Mouse (Mus musculus) liver, adult 2 months (tissue): ENCODE measurements around the gene Slc36a3. TPM values are rescaled to one million over a fixed set of nuclear protein-coding genes. Genes with fewer than 3 reads are reported as not detected.

Source experiments
- DNase-seq: peaks from one replicate; pipeline ENCODE4 v3.0.0-alpha.2; 2011; ENCODE audit warnings: low read depth, low spot score; ENCODE audit errors: extremely low read depth
- H3K27ac ChIP-seq: fragments of 200-500 bp; replicated peaks from 2 replicates; pipeline ENCODE4 v1.5.1; 2012; ENCODE audit warnings: low read depth, mild to moderate bottlenecking, control low read depth, inconsistent platforms, low read length; ENCODE audit not compliant: insufficient read depth
- H3K27me3 ChIP-seq: fragments of 200-500 bp; 2 replicates; pipeline ENCODE4 v1.6.1; 2012; ENCODE audit warnings: mild to moderate bottlenecking, moderate library complexity, low read length, inconsistent platforms; ENCODE audit not compliant: control insufficient read depth, insufficient read depth
- H3K36me3 ChIP-seq: fragments of 200-500 bp; 2 replicates; pipeline ENCODE4 v1.6.1; 2012; ENCODE audit warnings: low read length, inconsistent platforms; ENCODE audit not compliant: control insufficient read depth, insufficient read depth
- H3K4me1 ChIP-seq: fragments of 200-500 bp; 2 replicates; pipeline ENCODE4 v1.6.1; 2011; ENCODE audit warnings: low read length; ENCODE audit not compliant: control insufficient read depth, insufficient read depth
- H3K4me3 ChIP-seq: fragments of 200-500 bp; 2 replicates; pipeline ENCODE4 v1.5.1; 2011; ENCODE audit warnings: low read depth, mild to moderate bottlenecking, control low read depth, low read length, moderate library complexity; ENCODE audit not compliant: insufficient read depth
- H3K79me2 ChIP-seq: fragments of 200-500 bp; 2 replicates; pipeline ENCODE4 v1.6.1; 2012; ENCODE audit warnings: inconsistent platforms, mild to moderate bottlenecking, low read length, moderate library complexity; ENCODE audit not compliant: control insufficient read depth, insufficient read depth
- H3K9ac ChIP-seq: fragments of 200-500 bp; 2 replicates; pipeline ENCODE4 v1.6.1; 2012; ENCODE audit warnings: low read depth, mild to moderate bottlenecking, control low read depth, inconsistent platforms, low read length
- CTCF ChIP-seq: fragments of 200-500 bp; IDR thresholded peaks from 2 replicates; pipeline ENCODE4 v1.5.1; 2011; ENCODE audit warnings: low read depth, low read length, control low read depth
- POLR2A ChIP-seq: fragments of 200-500 bp; IDR thresholded peaks from 2 replicates; pipeline ENCODE4 v1.6.1; 2011; ENCODE audit warnings: low read length, control low read depth; ENCODE audit not compliant: insufficient read depth; ENCODE audit errors: extremely low read depth
- WGBS: fragments of 180-500 bp; shearing (Covaris S2); methylation state at CpG from one replicate; pipeline ENCODE4 v1.1.7; 2018; 5-methylcytosine and 5-hydroxymethylcytosine counted together
- polyA plus RNA-seq: library from polyadenylated mRNA; depleted of rRNA; stranded (reverse); fragments of >200 nt; gene quantifications from 2 replicates; pipeline ENCODE4 v1.2.3, GENCODE M21; 2012
- total RNA-seq: library from RNA; depleted of rRNA; stranded (reverse); fragments of >200 nt; gene quantifications from 2 replicates; pipeline ENCODE4 v1.2.3, GENCODE M21; 2014

Gene Slc36a3
- total and polyA plus RNA-seq, 2 experiments: 0.05 TPM; not detected in 1

DNA sequence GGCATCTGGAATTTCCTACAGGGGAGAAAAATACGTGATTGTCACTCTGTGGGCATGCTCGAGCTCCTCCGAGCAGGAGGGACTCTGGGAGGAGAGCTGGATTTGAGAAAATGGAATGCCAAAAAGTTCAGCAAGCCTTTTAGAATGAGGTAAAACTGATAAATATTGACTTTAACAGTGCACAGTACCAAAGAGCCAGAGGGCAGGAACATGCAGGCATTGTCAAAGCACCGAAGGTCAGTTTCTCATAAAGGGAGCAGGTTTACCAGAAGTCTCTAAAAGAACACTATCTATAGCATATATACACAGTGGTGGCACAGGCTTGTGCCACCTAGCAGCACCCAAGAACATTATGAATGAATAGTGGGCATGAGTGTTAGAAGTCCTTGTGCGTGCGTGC lies 17.4 kb upstream of the Slc36a3 start:
- peak; percentile 63 for DNase-seq
- Histone ChIP-seq H3K36me3 (no peaks in the 10 kb centered on the region), H3K27ac (no peak overlapping the region), H3K9ac (no peak overlapping the region), H3K4me3 (no peak overlapping the region), H3K4me1 (peaks cover 6% of the 10 kb centered on the region), H3K27me3 (0 out of 2 replicates have a peak, but pooled peaks cover 4% of the 10 kb centered on the region), H3K79me2 (no peaks in the 10 kb centered on the region)
- 53% methylated on average over 6 of the region's 6 CpGs for WGBS
- TF ChIP-seq POLR2A (no peak), CTCF (no peak)

DNA sequence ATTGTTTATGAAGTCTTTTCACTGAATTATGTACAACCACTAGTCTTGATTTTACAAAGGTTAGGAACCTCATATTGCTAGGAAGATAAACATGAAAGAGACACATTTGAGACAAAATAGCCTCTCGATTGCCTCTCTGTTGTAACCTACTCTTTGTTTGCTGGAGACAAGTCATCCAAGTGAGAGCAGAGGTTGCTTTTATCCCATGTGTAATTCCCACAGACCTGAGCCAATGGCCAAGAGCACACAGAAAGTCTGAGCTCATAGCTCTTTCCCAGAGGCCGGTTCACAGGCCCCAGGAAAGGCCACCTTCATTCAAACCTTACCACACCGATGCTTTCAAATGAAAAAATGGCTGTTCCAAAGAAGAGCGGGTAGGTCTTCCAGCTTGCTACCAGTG lies 17.0 kb upstream of the Slc36a3 start:
- DNase-seq: peak; percentile 81
- H3K27ac ChIP-seq: no peak overlapping the region
- WGBS: 35% methylated on average over 4 of the region's 4 CpGs

DNA sequence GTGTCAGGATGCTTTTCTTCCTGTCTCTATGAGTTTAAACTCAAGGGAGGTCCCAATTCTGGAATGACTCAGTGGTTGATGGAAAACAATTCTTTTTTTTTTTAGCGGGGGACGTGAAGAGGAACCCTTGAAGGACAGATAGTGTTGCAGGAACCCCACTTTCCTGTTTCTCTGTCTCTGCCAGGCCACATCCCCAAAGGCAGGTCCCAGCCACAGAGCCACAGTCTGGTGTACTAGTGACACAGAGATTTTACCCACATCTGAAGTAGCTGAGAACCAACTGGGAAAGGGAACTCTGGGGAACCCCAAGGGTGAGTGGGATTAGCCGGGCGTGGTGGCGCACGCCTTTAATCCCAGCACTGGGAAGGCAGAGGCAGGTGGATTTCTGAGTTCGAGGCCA lies 14.2 kb upstream of the Slc36a3 start:
- Histone ChIP-seq H3K4me3 (no peak overlapping the region), H3K79me2 (no peaks in the 10 kb centered on the region), H3K36me3 (no peaks in the 10 kb centered on the region), H3K4me1 (peaks cover 6% of the 10 kb centered on the region), H3K27me3 (0 out of 2 replicates have a peak, but pooled peaks cover 7% of the 10 kb centered on the region), H3K27ac (no peak overlapping the region), H3K9ac (no peak overlapping the region)
- DNase-seq: no peak
- no peak for TF ChIP-seq CTCF
- no peak for TF ChIP-seq POLR2A
- WGBS: 91% methylated on average over 7 of the region's 7 CpGs

More for the DNA sequence above, 17.0 kb upstream of the Slc36a3 start:
- peaks cover 6% of the 10 kb centered on the region for H3K4me1 ChIP-seq
- no peaks in the 10 kb centered on the region for H3K36me3 ChIP-seq
- no peak for TF ChIP-seq CTCF
- TF ChIP-seq POLR2A: no peak
- H3K27me3 ChIP-seq: 0 out of 2 replicates have a peak, but pooled peaks cover 4% of the 10 kb centered on the region
- H3K9ac ChIP-seq: no peak overlapping the region
- no peaks in the 10 kb centered on the region for H3K79me2 ChIP-seq
- H3K4me3 ChIP-seq: no peak overlapping the region

DNA sequence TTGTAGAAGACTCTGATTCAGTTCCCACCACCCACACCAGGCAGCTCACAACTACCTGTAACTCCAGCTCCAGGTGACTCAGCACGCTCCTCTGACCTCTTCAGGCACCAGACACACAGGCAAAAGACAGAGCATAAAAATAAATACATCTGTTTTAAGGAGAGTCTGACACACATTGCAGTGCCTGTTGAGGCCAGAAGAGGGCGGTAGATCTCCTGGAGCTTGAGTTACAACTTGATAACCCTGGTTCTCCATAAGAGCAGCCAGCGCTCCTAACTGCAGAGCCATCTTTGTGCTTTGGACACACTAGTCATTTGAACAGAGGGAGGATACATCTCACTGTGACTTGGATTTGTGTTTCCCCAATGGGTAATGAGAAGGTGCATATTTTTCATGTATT lies 13.2 kb upstream of the Slc36a3 start:
- DNase-seq: peak; percentile 44
- WGBS: 58% methylated on average over 3 of the region's 3 CpGs

DNA sequence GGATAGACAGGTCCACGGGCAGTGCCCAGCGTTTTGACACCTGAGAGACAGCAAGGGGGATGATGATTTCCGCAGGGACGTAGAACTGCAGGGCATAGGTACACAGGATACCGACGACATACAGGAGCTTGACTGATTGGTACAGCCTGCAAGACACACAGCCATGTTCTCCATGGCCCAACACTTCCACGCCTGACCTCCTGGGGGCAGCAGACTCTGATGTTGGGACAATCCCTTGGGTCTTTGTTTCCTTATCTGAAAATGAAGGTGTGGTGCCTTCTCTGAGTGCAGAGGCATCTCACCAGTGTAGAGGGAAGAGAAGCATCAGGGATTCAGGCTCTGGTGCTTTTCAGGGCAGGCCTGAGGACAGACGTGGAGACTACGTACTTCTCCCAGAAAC lies 11.2 kb upstream of the Slc36a3 start:
- Histone ChIP-seq H3K27me3 (0 out of 2 replicates have a peak, but pooled peaks cover 7% of the 10 kb centered on the region), H3K27ac (no peak overlapping the region), H3K9ac (no peak overlapping the region), H3K79me2 (no peaks in the 10 kb centered on the region), H3K4me1 (peaks cover 2% of the 10 kb centered on the region), H3K4me3 (no peak overlapping the region), H3K36me3 (no peaks in the 10 kb centered on the region)
- TF ChIP-seq POLR2A (no peak), CTCF (peak; percentile 89)
- peak; percentile 15 for DNase-seq
- WGBS: 44% methylated on average over 9 of the region's 9 CpGs

More for the DNA sequence above, 13.2 kb upstream of the Slc36a3 start:
- Histone ChIP-seq H3K27ac (no peak overlapping the region), H3K79me2 (no peaks in the 10 kb centered on the region), H3K9ac (no peak overlapping the region), H3K4me1 (peaks cover 7% of the 10 kb centered on the region), H3K27me3 (0 out of 2 replicates have a peak, but pooled peaks cover 7% of the 10 kb centered on the region), H3K36me3 (no peaks in the 10 kb centered on the region), H3K4me3 (no peak overlapping the region)
- TF ChIP-seq CTCF (peak; percentile 62; the same call in 1 of the 2 replicates), POLR2A (no peak)

DNA sequence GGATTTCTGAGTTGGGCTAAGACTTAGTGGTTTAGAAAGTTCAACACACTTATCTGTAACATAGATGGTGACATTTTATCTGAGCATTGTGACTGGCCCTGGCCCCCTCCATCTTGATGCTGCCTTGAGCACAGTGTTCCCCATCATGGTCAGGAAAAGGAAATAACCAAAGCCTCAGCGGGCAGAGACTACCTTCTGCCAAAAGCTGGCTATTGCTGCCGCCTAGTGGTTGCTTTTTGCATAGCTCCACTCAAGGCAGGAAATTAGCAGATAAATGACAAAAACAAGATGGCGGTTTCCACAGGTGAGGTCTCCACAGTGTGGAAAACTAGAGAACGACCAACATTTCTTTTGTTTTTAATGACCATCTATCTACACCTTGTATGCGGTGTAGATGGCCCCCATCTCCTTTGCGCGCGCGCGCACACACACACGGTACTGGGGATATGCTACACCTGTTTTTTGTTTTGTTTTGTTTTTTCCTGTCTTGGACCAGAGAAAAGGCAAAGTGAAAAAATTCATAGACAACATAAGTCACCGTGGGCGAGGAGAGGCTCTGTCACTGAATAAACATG lies 7.4 kb upstream of the Slc36a3 start:
- DNase-seq: peak; percentile 55
- Histone ChIP-seq H3K36me3 (no peaks in the 10 kb centered on the region), H3K79me2 (no peaks in the 10 kb centered on the region), H3K4me1 (peaks cover 2% of the 10 kb centered on the region), H3K27me3 (0 out of 2 replicates have a peak, but pooled peaks cover 3% of the 10 kb centered on the region), H3K9ac (no peak overlapping the region), H3K27ac (no peak overlapping the region), H3K4me3 (no peak overlapping the region)
- TF ChIP-seq CTCF: peak; percentile 69
- TF ChIP-seq POLR2A: no peak
- WGBS: 58% methylated on average over 13 of the region's 13 CpGs
